Mouse (Mus musculus) heart, adult 18-20 months (tissue): ENCODE measurements around the gene Uggt2. TPM values are rescaled to one million over a fixed set of nuclear protein-coding genes. Genes with fewer than 3 reads are reported as not detected.

Experiments
- DNase-seq, 2 experiments: peaks; one replicate each; pipeline ENCODE4 v3.0.0; 2021 to 2022; ENCODE audit warnings: mixed read lengths in 1 of 2
- total RNA-seq, 2 experiments: library from RNA; stranded (reverse); gene quantifications; 2 replicates each; pipeline ENCODE4 v1.2.3; 2021

Gene Uggt2
- total RNA-seq, 2 experiments from 2014 or later, result 7.4 to 8.0 TPM

- DNase-seq, result peak in 1 of 2 experiments; percentile 17
Measured at GRCm38 (mm10) chr14:118981711-118982428, 117.4 kb downstream of the Uggt2 start.

- no peak for DNase-seq
Measured at GRCm38 (mm10) chr14:118980890-118981289, 118.3 kb downstream of the Uggt2 start.

GRCm38 (mm10) chr14:118980358-118980757 is 118.9 kb downstream of the Uggt2 start:
- no peak for DNase-seq

GRCm38 (mm10) chr14:118979571-118980325 is 119.5 kb downstream of the Uggt2 start:
- DNase-seq, result no peak

GRCm38 (mm10) chr14:118977136-118977816 is 122.0 kb downstream of the Uggt2 start:
- no peak for DNase-seq

- DNase-seq, result no peak
Measured at GRCm38 (mm10) chr14:118972268-118972667, 127.0 kb downstream of the Uggt2 start.

GRCm38 (mm10) chr14:118967646-118968045 is 131.6 kb downstream of the Uggt2 start:
- no peak for DNase-seq

GRCm38 (mm10) chr14:118965356-118966000 is 133.8 kb downstream of the Uggt2 start:
- no peak for DNase-seq

- DNase-seq, result no peak
Measured at GRCm38 (mm10) chr14:118958010-118958409, 141.2 kb downstream of the Uggt2 start.

GRCm38 (mm10) chr14:118951912-118952583 is 147.2 kb downstream of the Uggt2 start:
- DNase-seq, result peak; percentile 36 to 64

GRCm38 (mm10) chr14:118948841-118949240 is 150.4 kb downstream of the Uggt2 start:
- DNase-seq, result no peak

GRCm38 (mm10) chr14:118944702-118945101 is 154.5 kb downstream of the Uggt2 start:
- DNase-seq, result no peak

GRCm38 (mm10) chr14:118942076-118942475 is 157.2 kb downstream of the Uggt2 start:
- DNase-seq, result peak in 1 of 2 experiments; percentile 10

GRCm38 (mm10) chr14:118940796-118941495 is 158.3 kb downstream of the Uggt2 start:
- DNase-seq, result no peak

- peak; percentile 45 to 53 for DNase-seq
Measured at GRCm38 (mm10) chr14:118938551-118938950, 160.7 kb downstream of the Uggt2 start.

- peak; percentile 99 to 100 for DNase-seq
Measured at GRCm38 (mm10) chr14:118937533-118938492, 161.4 kb downstream of the Uggt2 start, which contains the start of gene Dnajc3. Dnajc3 (plus strand) TSS chr14:118937976.

GRCm38 (mm10) chr14:118936952-118937351 is 162.3 kb downstream of the Uggt2 start:
- no peak for DNase-seq

GRCm38 (mm10) chr14:118936236-118936635 is 163.0 kb downstream of the Uggt2 start:
- no peak for DNase-seq
